Mouse (Mus musculus) heart, postnatal 25 days (tissue): ENCODE results near the gene Itgb1. TPM values are rescaled to one million over a fixed set of nuclear protein-coding genes. Genes with fewer than 3 reads are reported as not detected.

ENCODE experiments used
- total RNA-seq, 2 experiments: library from RNA; stranded (reverse); gene quantifications; 2 replicates each; pipeline ENCODE4 v1.2.3; 2021

Gene Itgb1
- total RNA-seq, 2 experiments from 2014 or later, result 383 to 412 TPM

Other genes starting within 250 kb of the Itgb1 start
- not detected for gene Gm3952, start 113.0 kb downstream of the Itgb1 start, total RNA-seq